Mouse (Mus musculus) hindbrain, embryonic 12.5 days (tissue): ENCODE measurements around the gene Zeb2. TPM values are rescaled to one million over a fixed set of nuclear protein-coding genes. Genes with fewer than 3 reads are reported as not detected.

ENCODE experiments used
- ATAC-seq: fragments of 200-750 bp; cut with Nextera tagmentation; 2 replicates; pipeline ENCODE4 v1.8.0; 2017; ENCODE audit warnings: moderate TSS enrichment; ENCODE audit not compliant: low FRiP score
- H3K27ac ChIP-seq: fragments of 300-500 bp; sonication (generic); 2 replicates; pipeline ENCODE4 v1.5.1; 2016; ENCODE audit warnings: mild to moderate bottlenecking
- H3K27me3 ChIP-seq: fragments of 300-500 bp; sonication (generic); 2 replicates; pipeline ENCODE4 v1.6.1; 2016; ENCODE audit warnings: mild to moderate bottlenecking
- H3K36me3 ChIP-seq: fragments of 300-500 bp; sonication (generic); 2 replicates; pipeline ENCODE4 v1.6.1; 2016; ENCODE audit warnings: mild to moderate bottlenecking
- H3K4me1 ChIP-seq: fragments of 300-500 bp; sonication (generic); 2 replicates; pipeline ENCODE4 v1.6.1; 2016
- H3K4me2 ChIP-seq: fragments of 300-500 bp; sonication (generic); replicated peaks from 2 replicates; pipeline ENCODE4 v1.6.1; 2016; ENCODE audit warnings: mild to moderate bottlenecking
- H3K4me3 ChIP-seq: fragments of 300-500 bp; sonication (generic); 2 replicates; pipeline ENCODE4 v1.5.1; 2016; ENCODE audit warnings: mild to moderate bottlenecking
- H3K9ac ChIP-seq: fragments of 300-500 bp; sonication (generic); 2 replicates; pipeline ENCODE4 v1.6.1; 2016; ENCODE audit warnings: mild to moderate bottlenecking, moderate library complexity
- H3K9me3 ChIP-seq: fragments of 300-500 bp; sonication (generic); replicated peaks from 2 replicates; pipeline ENCODE4 v1.6.1; 2016; ENCODE audit warnings: mild to moderate bottlenecking
- WGBS: fragments of 180-500 bp; shearing (Covaris S2); methylation state at CpG from one replicate; pipeline ENCODE4 v1.1.7; 2016; 5-methylcytosine and 5-hydroxymethylcytosine counted together
- polyA plus RNA-seq: library from polyadenylated mRNA; unstranded; fragments of >200 nt; fragmentation: Nextera tagmentation; extraction: Ambion mirVana; gene quantifications from 2 replicates; pipeline ENCODE4 v1.2.1, GENCODE M21; 2016

Zeb2 gene
- polyA plus RNA-seq, 1 experiment from 2014 or later = 47.3 TPM

- Histone ChIP-seq H3K4me3 (no peak overlapping the region), H3K27me3 (no peaks in the 10 kb centered on the region), H3K27ac (no peak overlapping the region), H3K4me1 (peaks cover 30% of the 10 kb centered on the region), H3K36me3 (no peaks in the 10 kb centered on the region), H3K9ac (no peak overlapping the region), H3K9me3 (no peaks in the 10 kb centered on the region), H3K4me2 (no peak overlapping the region)
- 67% methylated on average over 7 of the region's 7 CpGs for WGBS
- no peak for ATAC-seq
Observed at GRCm38 (mm10) chr2:45068792-45069550, 48.2 kb downstream of the Zeb2 start.

GRCm38 (mm10) chr2:45067116-45067515 lies 50.1 kb downstream of the Zeb2 start:
- Histone ChIP-seq H3K27me3 (no peaks in the 10 kb centered on the region), H3K36me3 (no peaks in the 10 kb centered on the region), H3K4me3 (no peak overlapping the region), H3K9me3 (no peaks in the 10 kb centered on the region), H3K27ac (no peak overlapping the region; the same call in 1 of the 2 replicates), H3K4me1 (peaks cover 30% of the 10 kb centered on the region), H3K9ac (no peak overlapping the region), H3K4me2 (no peak overlapping the region)
- WGBS = 23% methylated on average over 5 of the region's 5 CpGs
- ATAC-seq = no peak

GRCm38 (mm10) chr2:45063300-45063890 lies 53.8 kb downstream of the Zeb2 start:
- peaks cover 35% of the 10 kb centered on the region for H3K4me1 ChIP-seq
- H3K9me3 ChIP-seq = no peaks in the 10 kb centered on the region
- ATAC-seq = no peak
- 11% methylated on average over 7 of the region's 7 CpGs for WGBS
- no peak overlapping the region for H3K9ac ChIP-seq
- H3K4me3 ChIP-seq = no peak overlapping the region
- H3K27me3 ChIP-seq = no peaks in the 10 kb centered on the region
- H3K36me3 ChIP-seq = no peaks in the 10 kb centered on the region
- peak overlapping the region; percentile 46; the same call in 1 of the 2 replicates for H3K27ac ChIP-seq
- no peak overlapping the region for H3K4me2 ChIP-seq

GRCm38 (mm10) chr2:45062136-45062535 lies 55.1 kb downstream of the Zeb2 start:
- Histone ChIP-seq H3K27me3 (no peaks in the 10 kb centered on the region), H3K9me3 (no peaks in the 10 kb centered on the region), H3K36me3 (no peaks in the 10 kb centered on the region), H3K4me3 (no peak overlapping the region), H3K4me2 (no peak overlapping the region), H3K4me1 (peaks cover 30% of the 10 kb centered on the region), H3K27ac (no peak overlapping the region), H3K9ac (no peak overlapping the region)
- ATAC-seq = no peak
- 60% methylated on average over 6 of the region's 6 CpGs for WGBS

GRCm38 (mm10) chr2:45060768-45061167 lies 56.4 kb downstream of the Zeb2 start:
- no peak overlapping the region for H3K9ac ChIP-seq
- peaks cover 29% of the 10 kb centered on the region for H3K4me1 ChIP-seq
- H3K36me3 ChIP-seq = no peaks in the 10 kb centered on the region
- H3K27ac ChIP-seq = no peak overlapping the region
- ATAC-seq = no peak
- H3K4me2 ChIP-seq = no peak overlapping the region
- H3K27me3 ChIP-seq = no peaks in the 10 kb centered on the region
- 71% methylated on average over 4 of the region's 4 CpGs for WGBS
- no peaks in the 10 kb centered on the region for H3K9me3 ChIP-seq
- no peak overlapping the region for H3K4me3 ChIP-seq

GRCm38 (mm10) chr2:45060202-45060601 lies 57.0 kb downstream of the Zeb2 start:
- Histone ChIP-seq H3K36me3 (no peaks in the 10 kb centered on the region), H3K9ac (no peak overlapping the region), H3K4me2 (no peak overlapping the region), H3K27ac (no peak overlapping the region), H3K4me3 (no peak overlapping the region), H3K9me3 (no peaks in the 10 kb centered on the region), H3K4me1 (peaks cover 35% of the 10 kb centered on the region), H3K27me3 (no peaks in the 10 kb centered on the region)
- 69% methylated on average over 9 of the region's 9 CpGs for WGBS
- ATAC-seq = no peak

GRCm38 (mm10) chr2:45059599-45059998 lies 57.6 kb downstream of the Zeb2 start:
- Histone ChIP-seq H3K4me1 (peaks cover 38% of the 10 kb centered on the region), H3K36me3 (no peaks in the 10 kb centered on the region), H3K9ac (no peak overlapping the region), H3K27ac (no peak overlapping the region), H3K27me3 (no peaks in the 10 kb centered on the region), H3K9me3 (no peaks in the 10 kb centered on the region), H3K4me3 (no peak overlapping the region), H3K4me2 (no peak overlapping the region)
- WGBS = 91% methylated on average over 4 of the region's 4 CpGs
- ATAC-seq = no peak

- Histone ChIP-seq H3K9ac (no peak overlapping the region), H3K27ac (no peak overlapping the region), H3K4me2 (no peak overlapping the region), H3K4me1 (peaks cover 44% of the 10 kb centered on the region), H3K27me3 (no peaks in the 10 kb centered on the region), H3K9me3 (no peaks in the 10 kb centered on the region), H3K4me3 (no peak overlapping the region), H3K36me3 (no peaks in the 10 kb centered on the region)
- ATAC-seq = peak; percentile 24; the same call in 1 of the 2 replicates
- WGBS = 77% methylated on average over 12 of the region's 12 CpGs
Observed at GRCm38 (mm10) chr2:45059010-45059409, 58.2 kb downstream of the Zeb2 start.

GRCm38 (mm10) chr2:45058183-45058582 lies 59.0 kb downstream of the Zeb2 start:
- H3K27me3 ChIP-seq = no peaks in the 10 kb centered on the region
- no peak for ATAC-seq
- H3K9ac ChIP-seq = no peak overlapping the region
- no peaks in the 10 kb centered on the region for H3K9me3 ChIP-seq
- H3K4me1 ChIP-seq = peaks cover 35% of the 10 kb centered on the region
- no peak overlapping the region for H3K27ac ChIP-seq
- no peaks in the 10 kb centered on the region for H3K36me3 ChIP-seq
- H3K4me2 ChIP-seq = no peak overlapping the region
- no peak overlapping the region for H3K4me3 ChIP-seq
- 78% methylated on average over 9 of the region's 9 CpGs for WGBS

- no peak for ATAC-seq
- Histone ChIP-seq H3K4me3 (no peak overlapping the region), H3K36me3 (no peaks in the 10 kb centered on the region), H3K27ac (no peak overlapping the region), H3K4me2 (no peak overlapping the region), H3K4me1 (peaks cover 37% of the 10 kb centered on the region), H3K27me3 (no peaks in the 10 kb centered on the region), H3K9me3 (no peaks in the 10 kb centered on the region), H3K9ac (no peak overlapping the region)
- WGBS = 82% methylated on average over 10 of the region's 10 CpGs
Observed at GRCm38 (mm10) chr2:45056856-45057562, 60.2 kb downstream of the Zeb2 start.

GRCm38 (mm10) chr2:45055926-45056325 lies 61.3 kb downstream of the Zeb2 start:
- Histone ChIP-seq H3K9me3 (no peaks in the 10 kb centered on the region), H3K9ac (no peak overlapping the region), H3K4me3 (no peak overlapping the region), H3K4me2 (no peak overlapping the region), H3K27me3 (no peaks in the 10 kb centered on the region), H3K27ac (no peak overlapping the region), H3K36me3 (no peaks in the 10 kb centered on the region), H3K4me1 (peaks cover 37% of the 10 kb centered on the region)
- ATAC-seq = no peak
- WGBS = 86% methylated on average over 6 of the region's 6 CpGs

GRCm38 (mm10) chr2:45055034-45055615 lies 62.1 kb downstream of the Zeb2 start:
- peaks cover 29% of the 10 kb centered on the region for H3K4me1 ChIP-seq
- H3K4me2 ChIP-seq = no peak overlapping the region
- H3K4me3 ChIP-seq = no peak overlapping the region
- no peaks in the 10 kb centered on the region for H3K9me3 ChIP-seq
- no peaks in the 10 kb centered on the region for H3K27me3 ChIP-seq
- no peaks in the 10 kb centered on the region for H3K36me3 ChIP-seq
- WGBS = 83% methylated on average over 8 of the region's 8 CpGs
- no peak overlapping the region for H3K27ac ChIP-seq
- H3K9ac ChIP-seq = no peak overlapping the region
- ATAC-seq = no peak
